Mouse (Mus musculus): ENCODE measurements around the gene Tmem123. TPM values are rescaled to one million over a fixed set of nuclear protein-coding genes. Genes with fewer than 3 reads are reported as not detected.

Tmem123 gene
- polyA plus RNA-seq, 1 experiment from 2014 or later, result 90.5 TPM

GRCm38 (mm10) chr9:7778771-7779170 lies 14.9 kb downstream of the Tmem123 start:
- Histone ChIP-seq H3K9me3 (replicated peaks) (no peaks in the 10 kb centered on the region), H3K27ac (no peak overlapping the region), H3K36me3 (peaks cover 78% of the 10 kb centered on the region), H3K4me1 (no peaks in the 10 kb centered on the region), H3K4me3 (no peak overlapping the region), H3K27me3 (ENCODE audit: low read depth, poor library complexity, severe bottlenecking) (no peaks in the 10 kb centered on the region)
- no peak for DNase-seq (ENCODE audit: low spot score)
- 88% methylated on average over 7 of the region's 7 CpGs for WGBS

- H3K36me3 ChIP-seq, result peaks cover 77% of the 10 kb centered on the region
- no peak for DNase-seq (ENCODE audit: low spot score)
These were observed 15.9 kb downstream of the Tmem123 start for GRCm38 (mm10) chr9:7779786-7780185.

GRCm38 (mm10) chr9:7780250-7781150 lies 16.7 kb downstream of the Tmem123 start:
- Histone ChIP-seq H3K36me3 (peaks cover 81% of the 10 kb centered on the region), H3K4me3 (no peak overlapping the region), H3K4me1 (no peaks in the 10 kb centered on the region), H3K27ac (no peak overlapping the region), H3K9me3 (replicated peaks) (no peaks in the 10 kb centered on the region), H3K27me3 (ENCODE audit: low read depth, poor library complexity, severe bottlenecking) (no peaks in the 10 kb centered on the region)
- no peak for DNase-seq (ENCODE audit: low spot score)
- 92% methylated on average over 8 of the region's 8 CpGs for WGBS

More at GRCm38 (mm10) chr9:7779786-7780185, 15.9 kb downstream of the Tmem123 start:
- no peaks in the 10 kb centered on the region for H3K4me1 ChIP-seq
- 95% methylated on average over 4 of the region's 4 CpGs for WGBS
- no peak overlapping the region for H3K4me3 ChIP-seq
- no peaks in the 10 kb centered on the region for H3K27me3 ChIP-seq (ENCODE audit: low read depth, poor library complexity, severe bottlenecking)
- no peaks in the 10 kb centered on the region for H3K9me3 ChIP-seq (replicated peaks)
- no peak overlapping the region for H3K27ac ChIP-seq

GRCm38 (mm10) chr9:7783823-7784614 lies 20.2 kb downstream of the Tmem123 start:
- Histone ChIP-seq H3K27ac (no peak overlapping the region), H3K4me3 (no peak overlapping the region), H3K9me3 (replicated peaks) (no peaks in the 10 kb centered on the region), H3K36me3 (peaks cover 74% of the 10 kb centered on the region), H3K4me1 (no peaks in the 10 kb centered on the region), H3K27me3 (ENCODE audit: low read depth, poor library complexity, severe bottlenecking) (no peaks in the 10 kb centered on the region)
- no peak for DNase-seq (ENCODE audit: low spot score)
- WGBS, result 89% methylated on average over 15 of the region's 15 CpGs

- H3K4me3 ChIP-seq, result no peak overlapping the region
- H3K36me3 ChIP-seq, result peaks cover 68% of the 10 kb centered on the region
- H3K27me3 ChIP-seq (ENCODE audit: low read depth, poor library complexity, severe bottlenecking), result no peaks in the 10 kb centered on the region
- no peak for DNase-seq (ENCODE audit: low spot score)
- 64% methylated on average over 1 of the region's 1 CpGs for WGBS
- H3K9me3 ChIP-seq (replicated peaks), result no peaks in the 10 kb centered on the region
- H3K27ac ChIP-seq, result no peak overlapping the region
- H3K4me1 ChIP-seq, result no peaks in the 10 kb centered on the region
These were observed 20.8 kb downstream of the Tmem123 start for GRCm38 (mm10) chr9:7784615-7785012.

GRCm38 (mm10) chr9:7785396-7785795 lies 21.6 kb downstream of the Tmem123 start:
- 94% methylated on average over 3 of the region's 3 CpGs for WGBS
- Histone ChIP-seq H3K27me3 (ENCODE audit: low read depth, poor library complexity, severe bottlenecking) (no peaks in the 10 kb centered on the region), H3K27ac (no peak overlapping the region), H3K36me3 (peaks cover 66% of the 10 kb centered on the region), H3K9me3 (replicated peaks) (no peaks in the 10 kb centered on the region), H3K4me3 (no peak overlapping the region), H3K4me1 (no peaks in the 10 kb centered on the region)
- DNase-seq (ENCODE audit: low spot score), result no peak

- no peaks in the 10 kb centered on the region for H3K27me3 ChIP-seq (ENCODE audit: low read depth, poor library complexity, severe bottlenecking)
- H3K27ac ChIP-seq, result no peak overlapping the region
- WGBS, result 93% methylated on average over 7 of the region's 7 CpGs
- no peak overlapping the region for H3K4me3 ChIP-seq
- no peaks in the 10 kb centered on the region for H3K4me1 ChIP-seq
- peaks cover 69% of the 10 kb centered on the region for H3K36me3 ChIP-seq
- no peaks in the 10 kb centered on the region for H3K9me3 ChIP-seq (replicated peaks)
- DNase-seq (ENCODE audit: low spot score), result no peak
These were observed 22.2 kb downstream of the Tmem123 start for GRCm38 (mm10) chr9:7786086-7786485.

GRCm38 (mm10) chr9:7788411-7788810 lies 24.6 kb downstream of the Tmem123 start:
- Histone ChIP-seq H3K27me3 (ENCODE audit: low read depth, poor library complexity, severe bottlenecking) (no peaks in the 10 kb centered on the region), H3K4me1 (no peaks in the 10 kb centered on the region), H3K27ac (no peak overlapping the region), H3K36me3 (peaks cover 71% of the 10 kb centered on the region), H3K4me3 (no peak overlapping the region), H3K9me3 (replicated peaks) (no peaks in the 10 kb centered on the region)
- no peak for DNase-seq (ENCODE audit: low spot score)
- WGBS, result 88% methylated on average over 6 of the region's 6 CpGs

GRCm38 (mm10) chr9:7789764-7790575 lies 26.1 kb downstream of the Tmem123 start:
- Histone ChIP-seq H3K4me3 (no peak overlapping the region), H3K9me3 (replicated peaks) (no peaks in the 10 kb centered on the region), H3K4me1 (no peaks in the 10 kb centered on the region), H3K27ac (no peak overlapping the region), H3K36me3 (peaks cover 69% of the 10 kb centered on the region), H3K27me3 (ENCODE audit: low read depth, poor library complexity, severe bottlenecking) (no peaks in the 10 kb centered on the region)
- 91% methylated on average over 8 of the region's 8 CpGs for WGBS
- DNase-seq (ENCODE audit: low spot score), result peak; percentile 20

GRCm38 (mm10) chr9:7790580-7791084 lies 26.8 kb downstream of the Tmem123 start:
- DNase-seq (ENCODE audit: low spot score), result no peak
- Histone ChIP-seq H3K4me1 (no peaks in the 10 kb centered on the region), H3K4me3 (no peak overlapping the region), H3K36me3 (peaks cover 65% of the 10 kb centered on the region), H3K9me3 (replicated peaks) (no peaks in the 10 kb centered on the region), H3K27ac (no peak overlapping the region), H3K27me3 (ENCODE audit: low read depth, poor library complexity, severe bottlenecking) (no peaks in the 10 kb centered on the region)
- 93% methylated on average over 11 of the region's 11 CpGs for WGBS

- H3K36me3 ChIP-seq, result peaks cover 53% of the 10 kb centered on the region
- no peaks in the 10 kb centered on the region for H3K9me3 ChIP-seq (replicated peaks)
- no peaks in the 10 kb centered on the region for H3K27me3 ChIP-seq (ENCODE audit: low read depth, poor library complexity, severe bottlenecking)
- no peaks in the 10 kb centered on the region for H3K4me1 ChIP-seq
- no peak overlapping the region for H3K4me3 ChIP-seq
- no peak overlapping the region for H3K27ac ChIP-seq
- DNase-seq (ENCODE audit: low spot score), result no peak
- 89% methylated on average over 2 of the region's 2 CpGs for WGBS
These were observed 29.7 kb downstream of the Tmem123 start for GRCm38 (mm10) chr9:7793561-7793960.

- H3K27ac ChIP-seq, result no peak overlapping the region
- no peaks in the 10 kb centered on the region for H3K9me3 ChIP-seq (replicated peaks)
- no peaks in the 10 kb centered on the region for H3K4me1 ChIP-seq
- no peak overlapping the region for H3K4me3 ChIP-seq
- H3K27me3 ChIP-seq (ENCODE audit: low read depth, poor library complexity, severe bottlenecking), result no peaks in the 10 kb centered on the region
- H3K36me3 ChIP-seq, result peaks cover 46% of the 10 kb centered on the region
- no peak for DNase-seq (ENCODE audit: low spot score)
These were observed 31.7 kb downstream of the Tmem123 start for GRCm38 (mm10) chr9:7795581-7795980.
